ENCODE assay signal across 14 mouse cellular contexts in the genomic region with DNA sequence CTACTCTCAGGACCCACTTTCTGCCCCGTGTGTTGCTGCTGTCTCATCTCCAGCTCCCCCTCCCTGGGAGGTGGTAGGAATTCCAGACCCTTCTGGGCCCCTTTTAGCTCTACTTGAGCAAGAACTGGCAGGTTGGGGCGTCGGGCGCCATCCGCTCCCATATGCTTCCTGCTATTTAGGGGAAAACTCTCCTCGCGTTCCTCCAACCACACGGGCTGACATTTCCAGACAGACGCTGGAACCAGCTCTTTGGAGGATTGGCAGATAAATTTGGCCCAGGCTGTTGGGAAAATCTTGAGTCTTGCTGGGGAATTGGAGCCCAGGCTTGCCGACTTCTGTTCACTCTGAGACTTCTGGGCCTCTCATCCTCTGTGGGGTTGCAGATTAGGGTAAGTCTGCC. TPM values are rescaled to one million over a fixed set of nuclear protein-coding genes. Genes with fewer than 3 reads are reported as not detected.
DNase-seq lines count a peak whose midpoint lies in the region; TF ChIP-seq lines count a peak whose summit lies in the region.
"Had no signal": no experiment of that assay in that cellular context is flagged by ENCODE, and none has a peak within 500 bp of the region (broad histone marks: within the 10 kb centered on the region; RNA-seq: fewer than 3 reads in every experiment).

No protein-coding gene starts in this region.

- TF ChIP-seq POLR2A in cerebellum, adult 2 months (IDR thresholded peaks at IDR 0.05; ENCODE audit: borderline replicate concordance, insufficient read depth, low read length), result no peak
- no peak for TF ChIP-seq POLR2A in cortical plate, adult 2 months (IDR thresholded peaks at IDR 0.05; ENCODE audit: extremely low read depth, insufficient read depth, low read length)

- H3K27ac ChIP-seq in cerebellum, adult 2 months (ENCODE audit: insufficient read depth, low read length), result no peak overlapping the region; the same call in 1 of the 2 replicates
- peak overlapping the region; percentile 13 for H3K27ac ChIP-seq in cortical plate, adult 2 months (ENCODE audit: insufficient read depth, low read length)
- H3K27ac ChIP-seq: embryonic facial prominence, embryonic 12.5 days; kidney, postnatal 0 days had no signal

- no peak overlapping the region for H3K4me3 ChIP-seq in cerebellum, adult 2 months (replicated peaks; ENCODE audit: insufficient read depth, low read depth, low read length)
- H3K4me3 ChIP-seq in cortical plate, adult 2 months (ENCODE audit: insufficient read depth, low read length), result no peak overlapping the region
- H3K4me3 ChIP-seq: embryonic facial prominence, embryonic 12.5 days; megakaryocyte, embryonic 14.5 days had no signal

- peaks cover 24% of the 10 kb centered on the region for H3K4me1 ChIP-seq in cerebellum, adult 2 months (ENCODE audit: control insufficient read depth, insufficient read depth, low read length)
- H3K4me1 ChIP-seq in cortical plate, adult 2 months (ENCODE audit: control insufficient read depth, insufficient read depth, low read length), result peaks cover 14% of the 10 kb centered on the region
- H3K4me1 ChIP-seq: embryonic facial prominence, embryonic 12.5 days; megakaryocyte, embryonic 14.5 days had no signal

- intact Hi-C loops in heart, postnatal 36 days (cut with DNase I), result no loop called here

- DNase-seq in cerebellum, adult 2 months, result peak; percentile 43 to 57
- DNase-seq in cerebellum, adult 8-10 months, result no peak
- DNase-seq in layer of hippocampus, adult 9-10 months (ENCODE audit: low spot score), result peak; percentile 39
- DNase-seq in right cerebral cortex, adult 2 months (ENCODE audit: low spot score in 2 of 2), result peak; percentile 77 to 82
- DNase-seq in heart, postnatal 36 days, result no peak
- DNase-seq in adrenal gland, postnatal 14 days, result no peak
- DNase-seq in retina, embryonic 14.5 days (ENCODE audit: low spot score), result no peak
- DNase-seq: adrenal gland, postnatal 10 days; cerebellum, adult 11-12 months; lung, embryonic 14.5 days had no signal

- no peaks in the 10 kb centered on the region for H3K27me3 ChIP-seq in cerebellum, adult 2 months (ENCODE audit: control insufficient read depth, insufficient read depth, low read length)
- H3K27me3 ChIP-seq: embryonic facial prominence, embryonic 12.5 days had no signal

- 18% methylated on average over 10 of the region's 10 CpGs for WGBS in cerebellum, adult 2 months

- TF ChIP-seq CTCF in cerebellum, adult 2 months (IDR thresholded peaks at IDR 0.05; ENCODE audit: borderline replicate concordance, insufficient read depth, low read depth, low read length), result no peak
- no peak for TF ChIP-seq CTCF in cortical plate, adult 2 months (IDR thresholded peaks at IDR 0.05; ENCODE audit: extremely low read depth, insufficient read depth, low read length)

RNA-seq across cellular contexts. Expression of a gene that starts 59.8 kb away (rescaled TPM):
- polyA plus RNA-seq in cerebellum, adult 2 months (2012; rRNA removed), result 126 and 130 TPM in 2 replicates
- 205 and 222 TPM in 2 replicates for polyA plus RNA-seq in cortical plate, adult 2 months (2012; rRNA removed)
- 10 to 100 TPM; 35.5 to 38.2 TPM for total RNA-seq in heart, postnatal 36 days (2021)
- total RNA-seq in adrenal gland, postnatal 14 days (2021), result 39.3 and 51.3 TPM in 2 replicates

Comparison
In these comparisons a context has a peak if more than half of its experiments do, and no peak if none do; other contexts are left out.
1. DNase-seq: peak in cerebellum, adult 2 months (2 of 2), layer of hippocampus, adult 9-10 months (single experiment) and right cerebral cortex, adult 2 months (2 of 2); none in cerebellum, adult 8-10 months (single experiment), heart, postnatal 36 days (0 of 2), adrenal gland, postnatal 14 days (single experiment) and retina, embryonic 14.5 days (single experiment).